Mouse (Mus musculus): Measurements from ENCODE around the gene Rnf220. TPM values are rescaled to one million over a fixed set of nuclear protein-coding genes. Genes with fewer than 3 reads are reported as not detected.

Rnf220 gene
- polyA plus RNA-seq, 1 experiment from 2014 or later, result 76.1 TPM

DNA sequence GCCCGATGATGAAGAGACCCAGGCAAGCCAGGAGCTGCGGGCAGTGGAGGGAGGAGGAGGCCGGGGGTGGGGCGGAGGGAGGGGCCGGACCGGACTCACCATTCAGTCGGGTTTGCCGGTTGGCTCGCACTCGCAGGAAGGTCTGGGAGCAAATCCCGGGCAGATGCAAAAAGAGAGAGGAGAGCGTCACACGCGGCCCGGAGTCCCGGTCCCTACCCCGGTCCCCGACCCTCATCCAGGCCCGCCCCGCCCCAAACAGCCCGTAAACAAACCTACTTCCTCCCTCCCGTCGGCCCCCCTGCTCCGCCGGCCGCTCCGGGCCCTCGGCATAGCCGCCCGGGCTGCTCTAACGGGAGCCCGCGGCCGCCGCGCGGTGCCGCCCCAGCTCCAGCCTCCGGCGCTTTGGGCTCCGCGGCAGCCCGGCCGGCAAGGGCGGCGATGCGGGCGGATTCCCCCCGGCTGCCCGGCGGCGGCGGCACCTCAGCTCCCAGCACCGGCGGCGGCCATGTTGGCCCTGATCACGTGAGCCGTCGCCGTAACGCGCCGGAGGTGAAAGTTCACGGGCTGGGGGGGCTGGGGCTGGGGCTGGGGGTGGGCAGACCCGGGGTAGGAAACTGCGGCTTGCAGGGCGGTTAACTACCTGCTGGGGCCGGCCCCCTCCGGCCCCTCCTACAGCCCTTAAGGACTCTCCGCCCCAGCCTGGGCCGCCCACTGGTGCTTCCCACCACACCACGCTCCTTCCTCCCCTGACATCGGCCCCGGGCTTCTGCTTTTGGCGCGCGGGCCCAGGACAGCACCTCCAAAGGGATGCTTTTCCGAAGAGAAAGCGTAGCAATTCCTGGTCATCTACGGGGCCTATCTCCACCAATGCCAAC lies 207.7 kb downstream of the Rnf220 start:
- Histone ChIP-seq H3K4me1 (peaks cover 42% of the 10 kb centered on the region), H3K4me3 (peak overlapping the region; percentile 86), H3K9me3 (no peaks in the 10 kb centered on the region), H3K27ac (peak overlapping the region; percentile 97), H3K36me3 (peaks cover 39% of the 10 kb centered on the region), H3K27me3 (ENCODE audit: insufficient read depth, poor library complexity, severe bottlenecking) (no peaks in the 10 kb centered on the region)
- DNase-seq (ENCODE audit: low spot score), result peak; percentile 93
- WGBS, result under 1% methylated on average over 65 of the region's 80 CpGs

DNA sequence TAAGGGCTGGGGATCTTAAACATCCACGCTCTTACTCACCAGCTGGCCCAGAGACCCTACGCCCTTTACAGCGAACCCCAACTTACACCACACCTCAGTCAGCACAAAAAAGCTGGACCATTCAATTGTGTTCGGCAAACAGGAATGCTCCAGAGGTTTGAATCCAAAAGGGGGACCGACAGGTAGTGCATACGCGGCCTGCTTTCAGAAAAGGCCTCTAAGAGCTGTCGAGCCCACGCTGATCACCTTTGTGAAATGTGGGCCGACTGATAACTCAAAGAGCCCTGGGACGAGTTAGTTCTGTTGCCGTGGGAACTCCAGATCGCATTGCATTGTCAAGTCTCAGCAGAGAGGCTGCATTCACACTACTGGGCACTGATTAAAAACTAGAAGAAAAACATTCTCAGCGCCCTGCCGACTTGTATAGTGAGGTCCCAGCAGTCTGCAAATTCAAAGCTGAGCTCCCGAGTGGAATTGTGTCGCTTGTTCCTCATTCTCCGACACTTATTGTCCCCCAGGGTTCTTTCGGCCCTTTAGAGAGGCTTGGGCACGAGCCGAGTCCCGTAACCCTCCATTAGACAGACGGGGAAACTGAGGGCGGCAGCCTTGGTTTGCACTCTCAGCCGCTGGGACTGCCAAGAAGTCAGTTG lies 208.4 kb downstream of the Rnf220 start:
- peak overlapping the region; percentile 97 for H3K27ac ChIP-seq
- WGBS, result 24% methylated on average over 25 of the region's 25 CpGs
- H3K9me3 ChIP-seq, result no peaks in the 10 kb centered on the region
- DNase-seq (ENCODE audit: low spot score), result no peak
- H3K4me3 ChIP-seq, result peak overlapping the region; percentile 86
- H3K4me1 ChIP-seq, result peaks cover 49% of the 10 kb centered on the region
- peaks cover 46% of the 10 kb centered on the region for H3K36me3 ChIP-seq
- no peaks in the 10 kb centered on the region for H3K27me3 ChIP-seq (ENCODE audit: insufficient read depth, poor library complexity, severe bottlenecking)

DNA sequence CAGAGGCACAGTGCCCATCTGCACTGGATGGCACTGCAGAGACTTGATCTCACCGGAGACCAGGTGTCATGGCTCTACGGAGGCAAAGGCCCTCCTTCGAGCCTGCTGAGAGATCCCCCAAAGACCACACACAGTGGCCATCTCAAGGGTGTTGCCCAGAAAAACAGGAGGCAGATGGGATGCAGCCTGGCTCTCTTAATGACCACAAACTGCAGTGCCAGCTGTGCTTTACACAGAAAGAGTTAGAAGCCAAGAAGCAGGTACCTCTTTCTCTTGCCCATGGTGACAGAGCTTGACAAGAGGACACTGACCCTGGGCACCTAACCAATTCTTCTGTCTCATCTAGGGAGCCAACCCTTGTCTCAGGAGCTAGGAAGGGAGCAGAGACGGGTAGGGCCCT lies 212.5 kb downstream of the Rnf220 start:
- no peak for DNase-seq (ENCODE audit: low spot score)
- no peak overlapping the region for H3K4me3 ChIP-seq
- H3K4me1 ChIP-seq, result peaks cover 69% of the 10 kb centered on the region
- H3K27ac ChIP-seq, result no peak overlapping the region
- no peaks in the 10 kb centered on the region; the same call in 1 of the 2 replicates for H3K27me3 ChIP-seq (ENCODE audit: insufficient read depth, poor library complexity, severe bottlenecking)
- no peaks in the 10 kb centered on the region for H3K9me3 ChIP-seq
- 62% methylated on average over 4 of the region's 4 CpGs for WGBS
- peaks cover 79% of the 10 kb centered on the region for H3K36me3 ChIP-seq

DNA sequence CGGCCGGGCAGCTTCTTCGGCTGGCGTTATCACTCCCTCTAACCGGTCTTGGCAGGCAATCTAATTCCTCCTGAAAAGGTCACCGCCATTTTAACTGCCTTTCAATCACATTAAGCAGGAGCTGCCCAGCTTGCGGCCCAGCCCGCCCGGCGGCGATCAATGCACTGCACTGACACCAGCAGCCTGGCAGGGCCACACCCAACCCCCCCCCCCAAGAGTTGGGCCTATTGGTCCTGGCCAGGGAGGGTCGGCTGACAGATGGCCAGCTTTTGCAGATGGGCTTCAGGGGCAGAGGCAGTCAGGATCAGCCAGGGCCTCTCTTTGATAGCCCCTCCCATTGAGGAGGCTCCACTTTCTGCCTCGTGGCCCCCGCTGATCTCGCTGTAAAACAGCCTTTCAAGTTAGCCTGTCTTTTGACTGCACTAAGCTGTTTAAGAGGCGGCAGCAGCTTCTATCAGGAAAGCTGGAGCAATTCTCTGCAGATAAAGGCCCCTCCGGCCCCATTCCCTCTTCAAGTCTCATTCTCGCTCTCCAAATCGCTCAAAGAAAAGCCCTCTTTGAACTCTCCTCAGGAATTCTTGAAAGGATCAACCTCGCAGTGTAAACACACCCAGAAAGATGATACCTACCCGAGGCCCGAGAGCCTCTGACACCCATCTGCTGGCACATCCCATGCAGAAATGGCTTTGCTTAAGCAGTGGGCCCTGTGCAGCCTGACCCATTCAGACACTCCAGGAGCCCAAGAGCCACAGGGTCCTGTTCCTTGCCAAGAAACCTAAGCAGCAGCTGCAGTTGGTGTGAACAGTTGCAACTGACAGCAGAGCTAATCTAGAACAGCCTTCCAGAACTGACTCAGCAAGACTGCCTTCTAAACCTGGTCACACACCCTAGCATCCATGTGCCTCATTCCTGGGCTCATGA lies 213.3 kb downstream of the Rnf220 start:
- Histone ChIP-seq H3K4me1 (peaks cover 72% of the 10 kb centered on the region), H3K27ac (peak overlapping the region; percentile 67), H3K4me3 (peak overlapping the region; percentile 38), H3K27me3 (ENCODE audit: insufficient read depth, poor library complexity, severe bottlenecking) (no peaks in the 10 kb centered on the region; the same call in 1 of the 2 replicates), H3K9me3 (no peaks in the 10 kb centered on the region), H3K36me3 (peaks cover 87% of the 10 kb centered on the region)
- WGBS, result 19% methylated on average over 22 of the region's 22 CpGs
- no peak for DNase-seq (ENCODE audit: low spot score)

DNA sequence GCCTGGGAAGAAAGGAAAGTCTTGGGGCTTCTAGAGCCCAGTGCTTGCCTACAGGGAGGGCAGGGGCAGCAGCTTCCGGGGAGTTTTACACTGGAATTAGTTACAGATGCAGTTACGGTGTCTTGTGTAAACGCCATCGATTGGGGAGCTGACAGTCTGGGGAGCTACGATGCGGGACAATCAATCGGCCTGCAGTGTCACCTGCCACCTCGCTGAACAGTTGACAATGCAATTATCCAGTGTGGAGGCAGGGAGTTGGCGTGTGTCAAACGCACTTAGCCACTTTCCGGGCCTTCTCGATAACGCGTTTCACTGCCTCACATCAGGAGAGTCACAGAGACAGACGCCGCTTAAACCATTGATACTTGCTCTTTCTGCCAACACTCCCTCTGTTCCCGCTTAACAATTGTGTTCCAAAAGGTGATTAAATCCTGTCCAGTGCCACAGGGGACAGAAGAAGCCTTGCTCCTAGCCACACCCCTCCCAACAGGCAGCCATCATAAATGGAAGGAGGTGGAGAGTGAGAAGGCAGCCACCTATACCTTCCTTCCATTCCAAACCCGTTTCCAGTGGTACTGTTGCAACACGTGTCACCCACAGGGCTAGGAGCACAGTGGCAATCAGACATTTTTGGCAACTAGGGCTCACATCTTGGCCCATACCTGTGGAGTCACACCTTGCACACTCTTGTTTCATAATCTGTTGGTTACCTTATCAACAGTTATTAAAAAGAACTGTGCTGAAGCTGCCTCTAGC lies 215.6 kb downstream of the Rnf220 start:
- Histone ChIP-seq H3K27me3 (ENCODE audit: insufficient read depth, poor library complexity, severe bottlenecking) (no peaks in the 10 kb centered on the region; the same call in 1 of the 2 replicates), H3K27ac (no peak overlapping the region), H3K4me3 (no peak overlapping the region), H3K36me3 (peaks cover 92% of the 10 kb centered on the region), H3K9me3 (no peaks in the 10 kb centered on the region), H3K4me1 (peaks cover 59% of the 10 kb centered on the region)
- 77% methylated on average over 19 of the region's 19 CpGs for WGBS
- DNase-seq (ENCODE audit: low spot score), result no peak

DNA sequence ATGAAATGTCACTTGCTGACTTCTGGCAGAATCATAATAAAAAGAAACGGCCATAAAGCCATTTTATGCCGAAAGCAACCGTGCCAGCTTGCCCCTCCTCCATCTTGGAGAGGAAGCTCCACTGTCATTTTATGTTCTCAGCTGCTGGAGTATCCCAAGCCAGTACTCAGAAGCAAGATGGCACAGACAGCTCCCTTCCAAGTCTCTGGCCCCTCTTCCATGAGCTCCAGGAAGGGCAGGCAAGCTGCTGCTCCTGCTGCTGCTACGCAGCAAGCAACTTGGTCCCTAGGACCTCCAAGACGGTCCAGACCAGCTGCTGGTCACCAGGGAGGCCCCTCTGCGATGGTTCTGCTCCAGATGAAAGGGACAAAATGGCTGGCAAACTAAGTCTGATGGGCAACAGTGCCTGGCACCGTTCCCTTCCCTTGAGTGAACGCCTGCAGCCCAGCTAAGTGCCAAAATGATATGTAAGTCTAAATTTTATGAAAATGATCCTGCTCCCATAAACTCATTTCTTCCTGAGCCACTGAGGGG lies 216.4 kb downstream of the Rnf220 start:
- Histone ChIP-seq H3K27ac (no peak overlapping the region), H3K9me3 (no peaks in the 10 kb centered on the region), H3K36me3 (peaks cover 92% of the 10 kb centered on the region), H3K4me1 (peaks cover 54% of the 10 kb centered on the region), H3K4me3 (no peak overlapping the region), H3K27me3 (ENCODE audit: insufficient read depth, poor library complexity, severe bottlenecking) (no peaks in the 10 kb centered on the region; the same call in 1 of the 2 replicates)
- 90% methylated on average over 8 of the region's 8 CpGs for WGBS
- no peak for DNase-seq (ENCODE audit: low spot score)

DNA sequence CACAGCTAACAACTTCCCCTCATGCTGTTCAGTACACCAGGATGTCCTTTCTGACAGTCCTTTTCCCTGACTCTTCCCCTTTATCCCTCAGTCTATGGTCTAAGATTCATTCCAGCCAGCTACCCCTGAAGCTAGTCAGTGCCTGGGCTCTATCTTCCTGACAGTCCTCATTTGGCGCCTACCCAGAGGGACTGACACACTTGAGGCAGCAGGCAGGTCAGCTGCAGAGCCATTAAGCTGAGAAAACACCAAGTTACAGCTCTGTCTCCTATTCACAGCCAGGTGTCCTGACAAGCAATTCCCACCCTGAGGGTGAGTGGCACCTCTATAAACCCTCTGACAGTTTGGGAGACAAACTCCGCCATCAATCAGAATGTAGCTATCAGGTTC lies 217.6 kb downstream of the Rnf220 start:
- H3K4me3 ChIP-seq, result no peak overlapping the region
- peaks cover 42% of the 10 kb centered on the region for H3K4me1 ChIP-seq
- H3K27ac ChIP-seq, result no peak overlapping the region
- 56% methylated on average over 2 of the region's 2 CpGs for WGBS
- no peaks in the 10 kb centered on the region; the same call in 1 of the 2 replicates for H3K27me3 ChIP-seq (ENCODE audit: insufficient read depth, poor library complexity, severe bottlenecking)
- peaks cover 7% of the 10 kb centered on the region for H3K9me3 ChIP-seq
- DNase-seq (ENCODE audit: low spot score), result no peak
- peaks cover 92% of the 10 kb centered on the region for H3K36me3 ChIP-seq

DNA sequence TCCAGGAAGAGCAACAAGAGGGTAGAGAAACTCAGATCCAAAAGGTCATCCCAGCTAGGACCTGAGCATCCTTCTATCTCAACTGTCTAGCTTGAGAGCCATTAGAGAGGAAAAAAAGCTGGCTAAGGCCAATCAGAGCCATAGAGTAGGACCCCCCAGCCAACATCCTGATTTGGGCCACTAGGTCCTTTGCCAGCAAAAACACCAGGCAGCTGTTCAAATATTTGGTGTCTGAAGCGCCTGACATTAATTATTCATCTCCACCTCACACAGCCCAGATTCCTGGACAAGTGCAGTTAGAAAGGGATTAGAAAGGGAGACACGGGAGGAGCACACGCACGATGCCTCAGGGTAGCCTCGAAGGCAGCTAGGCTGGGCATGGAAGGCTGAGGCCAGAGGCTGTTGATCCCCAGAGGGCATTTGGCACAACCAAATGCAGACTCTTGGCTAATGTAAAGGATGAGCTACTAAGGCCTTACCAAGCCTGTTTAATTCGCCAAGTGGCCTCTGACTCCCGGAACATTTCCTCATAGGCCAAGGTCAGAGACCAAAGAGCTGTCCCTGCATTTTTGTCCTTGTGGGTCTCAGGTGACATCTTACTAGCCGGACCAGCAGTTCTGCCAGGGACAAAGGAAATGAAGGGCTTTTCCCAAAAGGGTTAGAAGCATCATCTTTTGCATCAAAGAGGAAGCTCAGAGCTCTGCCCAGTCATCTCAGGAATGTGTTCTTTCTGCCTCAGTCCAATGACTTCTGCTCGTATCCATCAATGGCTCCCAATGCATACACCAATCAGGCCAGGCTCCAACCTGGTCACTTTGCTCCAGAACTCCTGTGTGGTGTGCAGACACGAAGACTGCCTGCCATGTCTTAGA lies 218.2 kb downstream of the Rnf220 start:
- Histone ChIP-seq H3K4me3 (no peak overlapping the region), H3K27me3 (ENCODE audit: insufficient read depth, poor library complexity, severe bottlenecking) (no peaks in the 10 kb centered on the region; the same call in 1 of the 2 replicates), H3K9me3 (peaks cover 10% of the 10 kb centered on the region), H3K36me3 (peaks cover 92% of the 10 kb centered on the region), H3K4me1 (peaks cover 36% of the 10 kb centered on the region), H3K27ac (no peak overlapping the region)
- WGBS, result 88% methylated on average over 10 of the region's 10 CpGs
- no peak for DNase-seq (ENCODE audit: low spot score)

DNA sequence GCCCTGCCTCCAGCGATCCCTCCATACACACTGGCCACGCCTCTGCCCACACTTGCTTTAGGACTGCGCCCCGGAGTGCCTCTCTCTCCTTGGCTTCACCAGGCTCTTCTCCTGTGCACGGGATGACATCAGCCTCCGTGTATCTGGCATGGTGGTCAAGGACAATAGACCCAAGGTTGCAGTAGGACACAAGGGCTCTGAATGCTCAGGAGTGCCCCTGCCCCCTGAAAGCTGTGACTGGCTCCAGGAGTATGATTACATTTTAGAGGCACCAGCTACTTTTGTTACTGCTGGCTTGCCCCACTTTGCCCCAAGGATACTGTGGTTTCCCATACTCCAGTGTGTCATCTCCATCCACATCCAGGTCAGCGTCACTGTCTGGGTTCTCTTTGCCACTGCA lies 219.2 kb downstream of the Rnf220 start:
- Histone ChIP-seq H3K4me3 (no peak overlapping the region), H3K27ac (no peak overlapping the region), H3K9me3 (peaks cover 10% of the 10 kb centered on the region), H3K4me1 (peaks cover 30% of the 10 kb centered on the region), H3K27me3 (ENCODE audit: insufficient read depth, poor library complexity, severe bottlenecking) (no peaks in the 10 kb centered on the region; the same call in 1 of the 2 replicates), H3K36me3 (peaks cover 93% of the 10 kb centered on the region)
- 90% methylated on average over 7 of the region's 7 CpGs for WGBS
- no peak for DNase-seq (ENCODE audit: low spot score)

DNA sequence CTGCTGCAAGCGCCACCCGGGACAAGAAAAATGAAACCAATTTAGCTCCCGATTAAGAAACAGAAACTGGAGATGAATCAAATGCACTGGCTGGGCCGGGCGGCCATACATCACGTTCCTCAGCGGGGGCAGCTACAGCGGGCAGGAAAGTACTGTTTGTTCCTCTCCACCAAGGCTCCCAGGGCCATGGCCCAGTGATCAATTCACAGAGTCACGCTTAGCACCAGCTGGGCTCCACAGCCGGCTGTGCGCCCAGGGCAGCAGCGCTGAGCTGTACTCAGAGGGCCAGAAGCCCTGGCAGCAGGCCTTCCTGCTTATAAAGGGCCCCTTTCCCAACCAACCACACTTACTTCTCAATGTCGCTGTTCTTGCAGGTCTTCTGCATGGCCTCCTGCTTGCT lies 219.8 kb downstream of the Rnf220 start:
- no peak overlapping the region for H3K27ac ChIP-seq
- H3K4me1 ChIP-seq, result peaks cover 28% of the 10 kb centered on the region
- no peaks in the 10 kb centered on the region; the same call in 1 of the 2 replicates for H3K27me3 ChIP-seq (ENCODE audit: insufficient read depth, poor library complexity, severe bottlenecking)
- peaks cover 10% of the 10 kb centered on the region for H3K9me3 ChIP-seq
- no peak for DNase-seq (ENCODE audit: low spot score)
- peaks cover 94% of the 10 kb centered on the region for H3K36me3 ChIP-seq
- H3K4me3 ChIP-seq, result no peak overlapping the region
- 92% methylated on average over 13 of the region's 13 CpGs for WGBS

DNA sequence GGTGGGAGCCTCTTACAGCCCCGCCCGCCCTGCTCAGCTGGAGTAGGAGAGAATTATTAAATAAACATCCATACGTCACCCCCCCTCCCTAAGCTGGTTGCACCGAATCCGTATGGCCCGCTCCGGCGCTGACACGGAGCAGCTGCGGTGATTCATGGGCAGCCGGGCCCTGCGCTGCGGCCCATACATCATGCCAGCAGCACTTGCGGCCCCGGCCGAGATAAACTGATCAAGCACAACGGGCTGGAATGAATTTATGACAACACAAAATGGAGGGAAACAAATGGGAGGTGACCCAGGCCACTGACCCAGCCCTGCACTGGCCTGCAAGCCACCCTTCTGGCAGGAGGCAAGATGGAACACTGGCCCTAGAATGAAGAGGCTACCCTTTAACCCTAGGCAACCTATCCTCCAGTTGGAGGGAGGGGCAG lies 220.6 kb downstream of the Rnf220 start:
- Histone ChIP-seq H3K27me3 (ENCODE audit: insufficient read depth, poor library complexity, severe bottlenecking) (no peaks in the 10 kb centered on the region; the same call in 1 of the 2 replicates), H3K9me3 (peaks cover 10% of the 10 kb centered on the region), H3K4me3 (no peak overlapping the region), H3K27ac (no peak overlapping the region), H3K4me1 (peaks cover 26% of the 10 kb centered on the region), H3K36me3 (peaks cover 94% of the 10 kb centered on the region)
- WGBS, result 91% methylated on average over 17 of the region's 17 CpGs
- no peak for DNase-seq (ENCODE audit: low spot score)

Data from heart, embryonic 10.5 days (tissue).